Mouse (Mus musculus): ENCODE measurements around the gene Lce6a. TPM values are rescaled to one million over a fixed set of nuclear protein-coding genes. Genes with fewer than 3 reads are reported as not detected.

Lce6a gene
- polyA plus RNA-seq, 1 experiment from 2014 or later = not detected

DNA sequence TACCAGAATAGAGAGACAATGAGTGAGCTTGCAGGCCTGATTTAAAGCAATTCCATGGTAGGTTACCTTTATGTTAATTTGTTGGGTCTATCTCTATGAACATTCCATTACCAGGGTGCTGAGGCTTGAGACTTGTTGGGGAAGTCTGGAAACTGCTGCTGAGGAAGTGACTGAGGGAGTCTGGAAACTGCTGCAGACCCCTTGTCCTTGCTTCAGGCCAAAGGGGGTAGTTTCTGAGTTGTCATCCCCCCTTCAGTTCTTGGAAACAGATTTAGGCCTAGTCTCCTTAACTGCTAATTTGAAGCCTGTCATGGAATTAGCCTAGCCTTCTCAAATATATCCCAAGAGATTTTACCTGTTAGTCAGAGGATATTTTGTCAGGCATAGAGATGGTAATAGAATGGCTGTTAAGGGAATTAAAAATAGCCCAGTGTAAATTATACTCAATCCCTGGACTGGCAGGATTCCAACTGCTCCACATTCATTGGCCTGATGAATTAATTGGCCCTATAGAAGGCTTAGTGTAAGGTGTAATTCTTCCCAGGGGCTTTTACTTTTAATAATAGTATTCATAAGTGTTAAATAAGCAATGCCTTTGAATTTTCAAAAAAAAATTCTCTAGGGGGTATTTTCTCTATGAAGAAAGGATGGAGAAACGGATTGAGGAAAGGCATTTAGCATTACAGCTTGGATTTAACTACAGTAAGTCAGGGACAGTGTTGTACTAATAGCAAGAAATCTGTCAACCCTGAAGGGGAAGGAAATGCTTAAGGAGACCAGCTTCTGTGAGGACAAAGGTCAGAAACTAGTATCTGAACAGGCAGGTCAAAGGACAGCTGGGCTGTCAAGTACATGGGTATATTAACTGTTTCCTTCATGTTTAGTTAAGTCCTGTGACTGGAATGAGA is 16.5 kb upstream of the Lce6a start:
- 41% methylated on average over 1 of the region's 1 CpGs for WGBS (ENCODE audit: insufficient replicate concordance)
- no peaks in the 10 kb centered on the region for H3K36me3 ChIP-seq (replicated peaks; ENCODE audit: insufficient read depth, low read length)
- no peaks in the 10 kb centered on the region for H3K9me3 ChIP-seq (ENCODE audit: low read length)
- no peak overlapping the region for H3K9ac ChIP-seq (replicated peaks)
- no peak for TF ChIP-seq CTCF (IDR thresholded peaks at IDR 0.05; ENCODE audit: low read depth)
- TF ChIP-seq EP300 (IDR thresholded peaks at IDR 0.05; ENCODE audit: low read depth) = no peak
- H3K27ac ChIP-seq (ENCODE audit: low read depth) = no peak overlapping the region
- no peaks in the 10 kb centered on the region for H3K27me3 ChIP-seq (ENCODE audit: insufficient read depth, low read length)
- no peak overlapping the region for H3K4me3 ChIP-seq (ENCODE audit: low read depth, low read length)
- no peaks in the 10 kb centered on the region for H3K4me1 ChIP-seq (ENCODE audit: insufficient read depth)
- DNase-seq = no peak
- ATAC-seq = no peak
- no peak overlapping the region for H3K4me2 ChIP-seq (ENCODE audit: low read depth, low read length)

DNA sequence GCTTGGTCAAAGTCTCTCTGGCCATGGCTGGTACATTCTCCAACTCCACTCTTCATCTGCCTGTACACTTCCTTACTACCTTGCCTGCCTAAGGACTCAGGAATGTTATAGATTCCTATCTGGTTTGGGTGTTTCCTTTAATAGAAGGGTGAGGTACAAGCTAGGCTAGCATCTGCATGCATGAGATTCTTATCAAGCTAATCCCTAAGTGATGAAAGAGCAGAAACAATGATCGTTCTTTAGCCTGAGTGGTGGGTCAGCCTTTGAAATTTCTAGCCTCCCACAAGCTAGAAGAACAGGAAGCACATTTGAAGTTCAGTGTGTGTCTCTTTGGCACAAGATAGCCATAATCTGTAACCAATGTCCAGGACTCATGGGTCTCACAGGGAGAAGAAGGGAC is 11.7 kb downstream of the Lce6a start:
- no peak overlapping the region for H3K9ac ChIP-seq (replicated peaks)
- no peak for DNase-seq
- H3K27me3 ChIP-seq (ENCODE audit: insufficient read depth, low read length) = no peaks in the 10 kb centered on the region
- H3K9me3 ChIP-seq (ENCODE audit: low read length) = no peaks in the 10 kb centered on the region
- no peaks in the 10 kb centered on the region for H3K36me3 ChIP-seq (replicated peaks; ENCODE audit: insufficient read depth, low read length)
- H3K4me1 ChIP-seq (ENCODE audit: insufficient read depth) = no peaks in the 10 kb centered on the region
- WGBS (ENCODE audit: insufficient replicate concordance) = 32% methylated on average over 1 of the region's 1 CpGs
- no peak overlapping the region for H3K4me2 ChIP-seq (ENCODE audit: low read depth, low read length)
- ATAC-seq = no peak
- no peak for TF ChIP-seq EP300 (IDR thresholded peaks at IDR 0.05; ENCODE audit: low read depth)
- no peak for TF ChIP-seq CTCF (IDR thresholded peaks at IDR 0.05; ENCODE audit: low read depth)
- H3K27ac ChIP-seq (ENCODE audit: low read depth) = no peak overlapping the region
- H3K4me3 ChIP-seq (ENCODE audit: low read depth, low read length) = no peak overlapping the region

DNA sequence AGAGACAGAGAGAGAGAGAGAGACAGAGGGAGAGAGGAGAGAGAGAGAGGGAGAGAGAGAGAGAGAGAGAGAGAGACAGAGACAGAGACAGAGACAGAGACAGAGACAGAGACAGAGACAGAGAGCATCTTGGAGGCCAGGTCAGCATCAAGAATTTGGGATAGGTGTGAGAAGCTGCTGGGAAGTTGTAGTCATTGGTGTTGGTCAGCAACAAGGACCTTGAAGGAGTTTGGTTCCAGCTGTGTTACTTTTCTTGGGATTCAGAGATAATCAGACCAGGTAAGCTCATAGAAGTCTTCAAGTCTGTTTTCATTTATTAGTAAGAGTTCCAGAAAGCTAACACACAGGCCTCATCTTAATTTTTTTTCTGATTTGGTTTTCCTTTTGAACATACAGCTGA is 14.1 kb downstream of the Lce6a start, which contains the start of gene 2210017I01Rik:
2210017I01Rik (minus strand) TSS at position 101 of the 400 bp plus-strand sequence.
- Histone ChIP-seq H3K4me1 (ENCODE audit: insufficient read depth) (no peaks in the 10 kb centered on the region), H3K36me3 (replicated peaks; ENCODE audit: insufficient read depth, low read length) (no peaks in the 10 kb centered on the region), H3K4me3 (ENCODE audit: low read depth, low read length) (no peak within 1 kb of the TSS), H3K27ac (ENCODE audit: low read depth) (no peak within 1 kb of the TSS), H3K27me3 (ENCODE audit: insufficient read depth, low read length) (no peaks in the 10 kb centered on the region), H3K4me2 (ENCODE audit: low read depth, low read length) (no peak within 1 kb of the TSS), H3K9me3 (ENCODE audit: low read length) (no peaks in the 10 kb centered on the region), H3K9ac (replicated peaks) (no peak within 1 kb of the TSS)
- ATAC-seq (no peak), DNase-seq (no peak)
- TF ChIP-seq EP300 (IDR thresholded peaks at IDR 0.05; ENCODE audit: low read depth) = no peak
- no peak for TF ChIP-seq CTCF (IDR thresholded peaks at IDR 0.05; ENCODE audit: low read depth)

DNA sequence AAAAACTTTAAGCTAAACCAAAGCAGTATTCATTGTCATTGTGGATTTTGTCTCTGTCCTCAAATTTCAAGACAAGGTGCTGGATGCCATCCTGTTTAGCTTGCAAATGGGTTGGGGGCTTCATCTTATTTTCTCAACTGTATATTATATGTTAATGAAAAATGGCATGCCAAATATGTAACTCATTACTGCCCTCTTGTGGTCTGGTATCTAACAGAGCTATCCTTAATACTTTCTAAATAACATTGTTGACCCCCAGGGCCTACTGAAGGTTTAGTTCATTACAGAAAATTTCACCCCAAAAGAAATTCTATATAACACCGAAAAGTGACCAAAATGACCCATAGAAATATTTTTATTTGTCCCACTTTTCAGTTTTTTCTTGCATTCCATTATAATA is 19.3 kb downstream of the Lce6a start:
- Histone ChIP-seq H3K9me3 (ENCODE audit: low read length) (peaks cover 3% of the 10 kb centered on the region; the same call in 1 of the 2 replicates), H3K4me2 (ENCODE audit: low read depth, low read length) (no peak overlapping the region), H3K4me1 (ENCODE audit: insufficient read depth) (no peaks in the 10 kb centered on the region), H3K27me3 (ENCODE audit: insufficient read depth, low read length) (no peaks in the 10 kb centered on the region), H3K9ac (replicated peaks) (no peak overlapping the region), H3K36me3 (replicated peaks; ENCODE audit: insufficient read depth, low read length) (no peaks in the 10 kb centered on the region), H3K4me3 (ENCODE audit: low read depth, low read length) (no peak overlapping the region), H3K27ac (ENCODE audit: low read depth) (no peak overlapping the region)
- no peak for ATAC-seq
- TF ChIP-seq EP300 (IDR thresholded peaks at IDR 0.05; ENCODE audit: low read depth) (no peak), CTCF (IDR thresholded peaks at IDR 0.05; ENCODE audit: low read depth) (peak; percentile 49)
- 24% methylated on average over 1 of the region's 1 CpGs for WGBS (ENCODE audit: insufficient replicate concordance)
- no peak for DNase-seq

DNA sequence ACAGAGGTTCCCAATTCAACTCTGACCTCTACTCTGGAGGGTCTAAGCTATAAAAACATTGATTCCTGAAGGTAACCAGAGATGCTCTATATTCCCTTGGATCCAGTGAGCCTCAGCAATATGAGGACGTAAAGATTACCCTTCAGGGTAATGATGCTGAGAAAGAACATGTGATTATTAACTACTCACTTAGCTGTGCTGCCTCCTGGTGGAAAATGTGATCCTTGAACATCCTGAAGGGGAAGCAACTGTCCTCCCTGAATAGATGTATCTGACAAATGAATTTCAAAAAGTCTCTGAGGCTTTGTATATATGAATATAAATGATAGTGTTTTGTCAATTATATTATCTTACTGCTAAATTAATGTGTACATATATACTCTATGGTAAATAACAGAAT is 21.0 kb downstream of the Lce6a start:
- no peak overlapping the region for H3K4me2 ChIP-seq (ENCODE audit: low read depth, low read length)
- WGBS (ENCODE audit: insufficient replicate concordance) = 46% methylated on average over 1 of the region's 1 CpGs
- H3K4me1 ChIP-seq (ENCODE audit: insufficient read depth) = no peaks in the 10 kb centered on the region
- H3K27ac ChIP-seq (ENCODE audit: low read depth) = no peak overlapping the region
- H3K27me3 ChIP-seq (ENCODE audit: insufficient read depth, low read length) = no peaks in the 10 kb centered on the region
- TF ChIP-seq EP300 (IDR thresholded peaks at IDR 0.05; ENCODE audit: low read depth) = no peak
- peak; percentile 47 for TF ChIP-seq CTCF (IDR thresholded peaks at IDR 0.05; ENCODE audit: low read depth)
- ATAC-seq (no peak), DNase-seq (no peak)
- H3K36me3 ChIP-seq (replicated peaks; ENCODE audit: insufficient read depth, low read length) = no peaks in the 10 kb centered on the region
- H3K9me3 ChIP-seq (ENCODE audit: low read length) = peaks cover 3% of the 10 kb centered on the region; the same call in 1 of the 2 replicates
- no peak overlapping the region for H3K9ac ChIP-seq (replicated peaks)
- H3K4me3 ChIP-seq (ENCODE audit: low read depth, low read length) = no peak overlapping the region

DNA sequence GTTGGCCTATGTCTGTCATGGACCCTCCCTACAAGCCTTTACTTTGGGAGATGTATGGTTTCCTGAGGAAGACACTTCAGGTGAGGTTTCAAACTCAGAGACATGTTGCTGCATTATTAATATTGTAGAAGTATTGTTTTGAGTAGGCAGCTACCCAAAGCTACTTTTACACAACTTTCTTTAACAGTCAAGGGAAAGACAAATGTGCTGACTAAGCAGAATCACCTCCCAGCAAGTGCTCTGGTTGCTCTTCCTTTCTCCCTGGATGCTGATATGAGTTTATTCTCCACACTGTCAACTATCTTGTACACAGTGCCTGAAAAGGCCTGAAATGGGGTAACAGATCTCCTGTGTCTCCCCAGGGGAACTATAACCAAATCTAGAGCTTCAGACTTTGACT is 21.5 kb downstream of the Lce6a start:
- ATAC-seq (no peak), DNase-seq (no peak)
- TF ChIP-seq EP300 (IDR thresholded peaks at IDR 0.05; ENCODE audit: low read depth) (no peak), CTCF (IDR thresholded peaks at IDR 0.05; ENCODE audit: low read depth) (no peak)
- no peak overlapping the region for H3K9ac ChIP-seq (replicated peaks)
- no peaks in the 10 kb centered on the region for H3K4me1 ChIP-seq (ENCODE audit: insufficient read depth)
- H3K4me3 ChIP-seq (ENCODE audit: low read depth, low read length) = no peak overlapping the region
- peaks cover 3% of the 10 kb centered on the region; the same call in 1 of the 2 replicates for H3K9me3 ChIP-seq (ENCODE audit: low read length)
- H3K4me2 ChIP-seq (ENCODE audit: low read depth, low read length) = no peak overlapping the region
- H3K27ac ChIP-seq (ENCODE audit: low read depth) = no peak overlapping the region
- no peaks in the 10 kb centered on the region for H3K36me3 ChIP-seq (replicated peaks; ENCODE audit: insufficient read depth, low read length)
- no peaks in the 10 kb centered on the region for H3K27me3 ChIP-seq (ENCODE audit: insufficient read depth, low read length)
